Mouse (Mus musculus): ENCODE results near the gene Platr17. TPM values are rescaled to one million over a fixed set of nuclear protein-coding genes. Genes with fewer than 3 reads are reported as not detected.

Platr17 gene
- total and polyA plus RNA-seq, 3 experiments: not detected

DNA sequence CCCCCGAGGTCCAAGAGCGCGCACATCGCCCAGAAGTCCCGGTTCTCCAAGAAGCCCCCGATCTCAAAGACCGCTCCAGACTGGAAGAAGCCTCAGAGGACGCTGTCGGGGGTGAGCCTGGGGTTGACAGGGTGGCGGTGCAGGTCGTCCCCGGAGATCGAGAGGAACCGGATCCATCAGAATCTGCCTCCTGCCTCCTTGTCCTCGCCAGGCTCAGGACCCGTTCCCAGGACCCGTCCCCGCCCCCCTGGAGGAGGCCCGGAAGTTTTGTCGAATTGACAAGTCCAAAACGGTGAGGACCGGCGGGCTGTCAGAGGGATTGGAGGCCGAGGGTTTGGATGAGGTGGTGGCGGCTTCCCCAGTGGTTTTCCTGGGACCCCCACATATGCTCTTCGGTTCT is 36.0 kb downstream of the Platr17 start:
- peak; percentile 44 for DNase-seq

DNA sequence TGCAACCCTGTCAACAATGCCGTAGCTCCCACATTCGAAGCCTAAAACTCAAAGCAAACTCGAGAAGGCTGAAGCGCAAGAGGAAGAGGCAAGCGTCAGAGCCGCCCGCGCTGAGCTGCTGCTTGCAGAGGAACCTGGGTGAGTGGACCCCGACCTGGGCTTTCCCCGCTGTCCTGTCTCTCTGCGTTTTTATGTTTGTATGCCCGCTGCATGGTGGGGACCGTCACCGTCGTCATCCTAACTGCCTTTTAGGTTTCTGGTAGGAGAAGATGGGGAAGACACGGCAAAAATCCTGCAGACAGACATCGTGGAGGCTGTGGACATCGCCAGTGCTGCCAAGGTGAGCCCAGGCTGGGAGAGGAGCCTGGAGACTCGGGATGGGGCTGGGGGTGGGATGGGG is 36.4 kb downstream of the Platr17 start:
- no peak for DNase-seq

DNA sequence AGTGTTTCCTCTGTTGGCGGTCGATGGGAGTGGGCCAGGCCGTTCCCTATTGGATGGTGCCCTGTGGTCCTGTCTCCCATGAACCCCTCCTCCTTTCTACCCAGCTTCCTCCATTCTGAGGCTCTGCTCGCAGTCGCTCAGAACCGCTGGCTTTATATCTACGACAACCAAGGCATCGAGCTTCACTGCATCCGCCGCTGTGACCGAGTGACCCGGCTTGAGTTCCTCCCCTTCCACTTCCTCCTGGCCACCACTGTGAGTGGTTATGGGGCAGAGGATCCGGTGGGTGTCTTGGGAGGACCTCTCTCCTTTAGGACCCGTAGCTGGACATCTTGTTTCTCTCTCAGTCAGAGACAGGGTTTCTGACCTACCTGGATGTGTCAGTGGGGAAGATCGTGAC is 38.5 kb downstream of the Platr17 start:
- no peak for DNase-seq

DNA sequence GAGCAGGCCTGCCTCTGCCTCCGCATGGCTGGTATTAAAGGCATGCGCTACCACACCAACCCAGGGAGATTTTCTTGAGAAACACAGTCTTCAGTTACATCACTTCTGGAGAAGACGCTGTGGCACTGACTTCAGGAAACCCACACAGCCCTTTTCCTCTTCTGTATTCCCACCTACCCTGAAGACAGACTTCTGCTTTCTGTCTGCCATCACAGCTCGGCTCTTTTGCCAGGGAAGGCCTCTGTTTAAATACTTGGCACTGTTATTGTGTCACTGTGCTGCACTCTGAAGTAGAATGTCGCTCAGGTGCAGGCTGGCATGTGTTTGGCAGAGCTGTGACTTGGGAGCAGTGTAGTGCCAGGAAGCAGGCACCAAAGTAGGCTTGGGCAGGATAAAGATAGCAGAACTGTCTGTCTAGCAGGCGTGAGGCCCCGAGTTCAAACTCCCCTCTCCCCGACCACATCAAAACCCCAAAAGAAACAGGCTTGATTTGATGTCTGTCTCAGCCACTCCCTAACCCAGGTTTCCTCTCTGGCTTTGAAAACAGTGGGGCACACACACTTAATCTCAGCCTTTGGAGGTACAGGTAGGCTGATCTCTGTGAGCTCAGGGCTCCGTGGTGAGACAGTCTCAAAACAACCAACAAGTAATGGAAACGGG is 42.6 kb downstream of the Platr17 start:
- no peak for DNase-seq

DNA sequence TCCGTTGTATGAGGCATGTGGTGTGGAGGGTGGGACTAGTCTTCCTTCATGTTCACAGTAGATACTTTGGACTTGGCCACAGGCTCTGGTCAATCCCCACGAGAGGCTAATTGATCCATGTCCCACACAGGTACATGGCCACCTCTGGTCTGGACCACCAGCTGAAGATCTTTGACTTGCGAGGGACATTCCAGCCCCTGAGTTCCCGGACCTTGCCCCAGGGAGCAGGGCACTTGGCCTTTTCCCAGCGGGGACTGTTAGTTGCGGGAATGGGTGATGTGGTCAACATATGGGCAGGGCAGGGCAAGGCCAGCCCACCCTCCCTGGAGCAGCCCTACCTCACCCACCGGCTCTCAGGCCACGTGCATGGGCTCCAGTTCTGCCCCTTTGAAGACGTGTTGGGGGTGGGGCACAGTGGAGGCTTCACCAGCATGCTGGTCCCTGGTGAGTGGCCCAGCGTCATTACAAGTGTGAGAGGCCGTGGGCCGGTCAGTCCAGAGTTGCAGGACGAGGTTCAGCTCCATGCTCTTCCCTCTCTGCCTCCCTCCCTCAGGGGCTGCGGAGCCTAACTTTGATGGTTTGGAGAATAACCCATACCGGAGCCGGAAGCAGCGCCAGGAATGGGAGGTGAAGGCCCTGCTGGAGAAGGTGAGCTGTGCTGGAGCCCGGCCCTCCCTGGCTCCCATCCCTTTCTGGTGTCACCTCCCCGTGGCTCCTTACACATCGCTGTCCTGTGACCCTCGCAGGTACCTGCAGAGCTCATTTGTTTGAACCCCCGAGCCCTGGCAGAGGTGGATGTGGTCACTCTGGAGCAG is 43.4 kb downstream of the Platr17 start:
- no peak for DNase-seq

DNA sequence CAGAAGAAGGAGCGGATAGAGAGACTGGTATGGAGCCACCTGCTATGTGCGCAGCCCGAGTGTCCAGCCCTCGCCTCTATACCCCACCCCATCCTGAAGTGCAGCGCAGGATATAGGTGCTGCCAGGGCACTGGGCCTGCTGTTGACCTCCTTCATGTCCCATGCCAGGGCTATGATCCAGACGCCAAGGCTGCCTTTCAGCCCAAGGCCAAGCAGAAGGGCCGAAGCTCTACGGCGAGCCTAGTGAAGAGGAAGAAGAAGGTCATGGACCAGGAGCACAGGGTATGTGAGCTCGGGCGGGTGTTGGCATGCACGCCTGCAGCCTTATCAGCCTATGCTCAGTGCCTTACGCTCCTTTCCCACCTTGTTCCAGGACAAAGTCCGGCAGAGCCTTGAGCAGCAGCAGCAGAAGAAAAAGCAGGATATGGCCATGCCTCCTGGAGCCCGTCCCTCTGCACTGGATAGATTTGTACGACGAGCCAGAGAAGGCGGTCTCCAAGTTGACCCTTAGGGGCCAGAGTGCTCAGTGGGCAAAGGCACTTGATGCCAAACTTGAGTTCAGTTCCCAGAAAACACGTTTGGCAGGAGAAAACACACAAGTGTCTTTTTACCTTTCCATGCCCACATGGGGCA is 44.1 kb downstream of the Platr17 start:
- peak; percentile 72 for DNase-seq

DNA sequence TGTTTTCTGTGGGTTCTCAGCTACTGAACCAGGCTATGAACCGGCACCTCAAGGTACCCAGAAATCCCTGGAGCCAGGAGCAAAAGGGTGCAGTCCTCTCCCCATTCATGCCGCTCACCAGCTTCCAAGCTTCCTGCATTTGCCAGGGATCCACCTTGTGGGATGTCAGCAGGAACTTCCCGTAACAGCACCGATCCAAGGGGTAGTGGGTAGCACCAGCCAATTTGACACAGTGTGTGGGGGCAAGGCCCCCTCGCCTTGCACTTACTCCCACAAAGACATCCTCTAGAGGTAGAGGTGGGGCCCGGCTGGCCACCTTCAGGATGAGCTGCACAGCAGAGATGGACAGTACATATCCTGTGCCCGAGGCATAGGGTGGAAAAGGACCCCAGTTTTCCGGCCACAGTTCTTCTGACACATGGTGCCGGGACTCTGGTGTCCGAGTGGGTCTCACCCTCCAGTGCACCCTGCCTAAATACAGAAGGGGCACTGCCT is 45.2 kb downstream of the Platr17 start:
- no peak for DNase-seq

DNA sequence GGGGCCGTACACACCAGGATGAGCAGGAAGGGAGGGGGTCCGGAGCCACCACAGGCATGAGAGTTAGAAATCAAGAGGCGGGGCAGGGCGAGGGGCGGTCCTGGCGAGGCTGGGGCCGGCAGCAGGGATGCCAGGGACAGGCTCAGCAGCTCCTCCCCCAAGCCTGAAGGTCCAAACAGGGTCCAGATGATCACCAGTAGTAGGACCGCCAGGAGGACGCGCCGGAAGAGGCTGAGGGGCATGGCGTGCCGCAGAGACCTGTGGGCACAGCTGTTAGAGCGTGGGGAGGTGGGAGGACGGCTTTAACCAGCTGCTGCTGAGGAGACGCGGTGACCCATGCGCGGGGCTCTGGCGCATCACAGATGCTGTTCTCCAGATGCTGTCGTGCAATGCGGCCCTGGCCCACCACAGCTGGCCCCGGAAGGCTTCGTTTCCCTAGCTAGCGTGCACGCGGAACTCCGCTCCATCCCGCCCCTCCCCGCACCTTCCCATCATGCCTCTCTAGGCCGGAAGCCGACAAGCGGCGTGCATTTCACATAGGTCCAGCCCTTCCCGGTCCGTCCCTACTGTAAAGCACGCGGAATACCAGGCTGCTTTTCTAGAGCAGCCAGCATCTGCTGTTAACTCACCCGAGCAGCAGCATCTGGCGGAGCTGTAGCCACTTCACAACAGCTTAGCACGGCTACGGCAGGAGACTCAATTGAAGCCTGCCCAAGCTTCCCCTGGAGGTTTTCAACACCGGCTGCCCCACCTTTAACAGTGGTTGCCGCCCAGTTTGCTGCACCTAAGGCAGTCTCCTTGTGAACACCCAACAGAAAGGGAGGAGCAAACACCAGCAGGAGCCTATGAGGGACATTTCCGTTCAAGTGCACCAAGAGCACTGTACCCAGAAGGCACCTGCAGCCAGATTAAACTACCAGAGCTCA is 46.3 kb downstream of the Platr17 start, which contains the start of gene B3galt4:
TSS of gene B3galt4 (minus strand) at position 468 of the 926 bp plus-strand sequence.
- DNase-seq: peak; percentile 88

DNA sequence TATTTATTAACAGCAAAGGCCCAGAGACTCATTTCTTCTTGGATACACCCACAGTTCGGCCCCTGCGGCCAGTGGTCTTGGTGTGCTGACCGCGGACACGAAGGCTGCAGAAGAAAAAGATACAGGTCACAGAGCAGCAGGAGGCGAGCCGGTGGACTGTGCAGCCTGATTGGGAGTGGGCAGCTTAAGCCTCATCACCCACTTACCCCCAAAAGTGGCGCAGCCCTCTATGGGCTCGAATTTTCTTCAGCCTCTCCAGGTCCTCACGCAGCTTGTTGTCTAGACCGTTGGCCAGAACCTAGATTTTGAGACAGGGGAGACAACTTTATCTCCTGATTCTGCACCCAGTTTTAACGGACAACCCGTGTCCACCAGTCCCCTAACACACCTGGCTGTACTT is 47.1 kb downstream of the Platr17 start:
- DNase-seq: peak; percentile 12

DNA sequence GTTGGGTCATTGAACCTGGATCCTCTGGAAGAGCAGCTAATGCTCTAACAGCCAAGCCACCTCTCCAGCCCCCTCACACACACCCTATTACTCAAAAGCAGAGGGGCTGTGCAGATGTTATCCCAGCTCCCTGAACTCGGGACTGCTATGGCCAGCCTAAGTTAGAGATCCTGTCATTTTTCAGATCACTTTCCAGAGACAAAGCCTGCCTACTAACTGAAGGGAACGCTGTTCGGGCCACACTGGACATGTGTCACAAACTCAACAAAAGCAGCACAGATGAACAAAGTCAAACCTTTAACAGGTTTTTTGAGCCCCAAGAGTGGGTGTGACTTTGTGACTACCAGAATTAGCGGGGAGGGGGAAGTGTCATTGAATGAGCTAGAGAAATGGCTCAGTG is 47.9 kb downstream of the Platr17 start:
- DNase-seq: no peak

DNA sequence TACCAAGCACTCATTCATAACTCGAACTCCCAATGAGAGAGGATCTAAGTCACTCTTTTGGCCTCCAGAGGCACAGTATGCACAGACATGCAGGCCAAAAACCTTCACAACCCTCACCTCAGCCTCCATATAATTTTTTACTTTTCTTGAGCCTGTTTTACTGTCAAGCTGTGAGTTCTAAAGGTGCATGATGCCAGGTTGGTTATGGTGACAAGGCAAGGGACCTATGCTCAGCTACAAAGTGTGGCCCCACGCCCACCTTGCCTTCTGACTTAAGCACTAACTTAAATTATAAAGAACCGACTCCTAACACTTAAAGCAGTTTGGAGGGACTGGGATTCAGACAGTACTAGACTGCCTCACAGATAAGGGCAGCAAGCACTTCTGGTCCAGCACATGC is 48.4 kb downstream of the Platr17 start:
- peak; percentile 1 for DNase-seq

DNA sequence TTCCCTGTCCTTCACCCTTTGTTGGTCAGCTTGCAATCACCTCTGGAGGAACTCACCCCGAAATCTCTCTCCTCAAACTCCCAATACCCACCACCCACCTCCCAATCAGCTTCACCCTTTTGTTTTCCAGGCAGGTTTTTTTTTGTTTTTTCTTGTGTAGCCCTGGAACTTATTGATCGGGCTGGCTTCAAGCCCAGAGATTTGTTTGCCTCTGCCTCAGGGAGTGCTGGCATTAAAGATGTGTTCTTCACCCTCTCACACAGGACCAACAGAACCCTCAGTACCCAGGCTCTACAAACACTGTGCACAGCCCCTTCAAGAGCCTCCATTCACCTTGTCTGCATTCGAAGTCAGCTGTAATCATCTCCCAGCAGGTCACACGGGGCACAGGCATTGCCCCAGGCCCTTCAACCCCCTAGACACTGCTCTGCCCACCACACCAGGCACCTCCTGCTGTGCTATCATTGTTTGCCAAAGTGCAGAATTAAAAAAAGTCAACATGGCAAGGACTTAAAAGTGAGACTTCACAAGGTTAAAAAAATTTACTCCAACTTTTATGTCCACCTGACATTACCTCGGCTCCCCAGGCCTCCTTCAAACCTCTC is 49.1 kb downstream of the Platr17 start:
- peak; percentile 4 for DNase-seq

DNA sequence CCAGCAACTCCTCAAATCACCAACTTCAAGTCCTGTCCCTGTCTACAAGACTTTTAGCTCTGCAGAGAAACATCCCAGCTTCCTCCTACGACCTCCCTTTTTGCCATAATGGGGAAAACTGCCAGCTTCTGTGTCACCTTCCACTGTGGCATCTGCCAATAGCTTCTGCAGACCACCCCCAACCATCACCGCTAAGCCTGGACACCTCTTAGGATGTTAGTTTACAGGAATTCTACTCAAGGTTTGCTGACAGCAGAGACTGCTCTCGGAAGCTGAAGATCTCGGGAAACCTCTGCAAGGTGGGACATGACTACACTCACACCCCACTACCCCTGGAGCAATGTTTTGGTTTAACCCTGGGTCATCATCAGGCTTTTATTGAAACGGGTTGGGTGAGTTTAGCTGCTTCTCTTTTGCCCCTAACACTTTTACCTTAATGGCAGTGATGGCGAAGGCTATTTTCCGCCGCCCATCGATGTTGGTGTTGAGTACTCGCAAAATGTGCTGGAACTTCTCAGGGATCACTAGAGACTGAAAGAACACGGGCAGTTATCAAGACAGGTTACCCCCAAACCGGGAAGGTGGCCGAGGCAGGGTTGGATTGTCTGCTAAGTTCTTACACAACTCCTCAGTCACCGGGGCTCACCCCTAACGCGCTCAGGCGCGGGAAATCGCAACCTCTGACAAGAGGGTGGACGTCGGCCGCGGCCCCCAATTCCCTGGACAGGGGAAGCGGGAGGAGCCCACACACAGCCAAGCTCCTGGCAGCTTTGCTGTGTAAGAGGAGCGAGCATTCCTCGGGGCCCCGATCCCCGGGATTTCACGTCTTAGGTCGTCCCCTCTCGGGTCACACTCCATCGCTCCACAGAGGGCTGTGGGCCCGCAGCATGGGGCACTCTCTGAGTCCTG is 50.0 kb downstream of the Platr17 start:
- no peak for DNase-seq

DNA sequence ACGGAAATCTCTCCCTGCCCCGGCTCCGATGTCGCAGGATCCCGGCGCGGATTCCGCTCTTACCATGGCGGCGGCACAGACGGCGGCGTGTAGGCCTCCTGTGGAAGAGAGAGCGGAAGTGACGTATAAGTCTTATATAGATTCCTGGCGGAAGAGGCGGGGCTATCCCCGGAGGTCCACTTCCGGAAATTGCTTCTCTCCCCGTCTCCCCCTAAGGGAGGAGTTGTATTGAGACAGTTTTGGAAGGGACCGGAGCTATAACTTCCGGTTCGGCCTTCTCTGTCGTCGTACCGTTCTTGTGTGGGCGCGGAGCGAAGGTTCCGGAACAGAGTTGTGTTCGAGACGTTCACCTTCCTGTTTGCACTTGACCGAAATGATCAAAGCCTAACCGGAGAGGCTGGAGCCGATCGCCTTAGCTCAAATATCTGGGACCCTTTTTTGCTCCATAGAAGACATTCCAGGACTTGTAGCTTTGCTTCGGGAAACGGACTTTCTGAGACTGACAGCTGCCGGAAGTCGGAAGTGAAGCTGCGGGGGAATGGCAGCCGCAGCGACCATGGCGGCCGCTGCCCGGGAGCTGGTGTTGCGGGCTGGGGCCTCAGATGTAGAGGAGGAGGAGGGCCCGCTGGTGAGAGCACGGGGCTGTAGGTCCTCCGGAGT is 50.8 kb downstream of the Platr17 start, which contains the start of the genes Vps52 and Rps18:
TSS of gene Vps52 (plus strand) at position 258 of the 660 bp plus-strand sequence.
TSS of gene Rps18 (minus strand) at position 447 of the 660 bp plus-strand sequence.
- DNase-seq: peak; percentile 95

Small RNA genes lying within 50 kb of the gene (microRNA-seq; reads per million reads assigned to microRNA genes)
- gene Gm27740: 0 reads per million in 2 experiments

Other genes starting within 250 kb of the Platr17 start
- gene Hnrnpm, start 218.3 kb upstream of the Platr17 start, total RNA-seq (2021): 100 to 1,000 TPM; 142 to 166 TPM
- 66.7 and 70.9 TPM in 2 replicates for gene Hnrnpm, start 218.3 kb upstream of the Platr17 start, polyA plus RNA-seq (2012; rRNA removed)
- 100 to 1,000 TPM; 112 to 117 TPM for gene March2, start 186.5 kb upstream of the Platr17 start, total RNA-seq (2021)
- 150 and 170 TPM in 2 replicates for gene March2, start 186.5 kb upstream of the Platr17 start, polyA plus RNA-seq (2012; rRNA removed)
- 100 to 1,000 TPM; 247 to 267 TPM for gene Rab11b, start 144.6 kb upstream of the Platr17 start, total RNA-seq (2021)
- 522 and 543 TPM in 2 replicates for gene Rab11b, start 144.6 kb upstream of the Platr17 start, polyA plus RNA-seq (2012; rRNA removed)
- 100 to 1,000 TPM in 1 of 2 experiments, 10 to 100 TPM in 1; 44.5 to 100 TPM for gene Angptl4, start 123.3 kb upstream of the Platr17 start, total RNA-seq (2021)
- 131 and 261 TPM in 2 replicates for gene Angptl4, start 123.3 kb upstream of the Platr17 start, polyA plus RNA-seq (2012; rRNA removed)
- 10 to 100 TPM; 55.9 to 66.2 TPM for gene Kank3, start 94.6 kb upstream of the Platr17 start, total RNA-seq (2021)
- gene Kank3, start 94.6 kb upstream of the Platr17 start, polyA plus RNA-seq (2012; rRNA removed): 164 and 195 TPM in 2 replicates
- 1,000 to 10,000 TPM; 1,533 to 1,560 TPM for gene Rps28, start 80.6 kb upstream of the Platr17 start, total RNA-seq (2021)
- gene Rps28, start 80.6 kb upstream of the Platr17 start, polyA plus RNA-seq (2012; rRNA removed): 387 and 446 TPM in 2 replicates
- 100 to 1,000 TPM; 507 to 539 TPM for gene Ndufa7, start 80.6 kb upstream of the Platr17 start, total RNA-seq (2021)
- gene Ndufa7, start 80.6 kb upstream of the Platr17 start, polyA plus RNA-seq (2012; rRNA removed): 556 and 578 TPM in 2 replicates
- 10 to 100 TPM; 34.2 to 42.8 TPM for gene Cd320, start 62.0 kb upstream of the Platr17 start, total RNA-seq (2021)
- gene Cd320, start 62.0 kb upstream of the Platr17 start, polyA plus RNA-seq (2012; rRNA removed): 85.2 and 99.1 TPM in 2 replicates
- not detected for gene Gm7029, start 31.3 kb upstream of the Platr17 start, total RNA-seq (2021)
- not detected in 2 replicates for gene Gm7029, start 31.3 kb upstream of the Platr17 start, polyA plus RNA-seq (2012; rRNA removed)
- 1 to 10 TPM; 1.4 to 1.6 TPM for gene Kifc1, start 14.5 kb upstream of the Platr17 start, total RNA-seq (2021)
- gene Kifc1, start 14.5 kb upstream of the Platr17 start, polyA plus RNA-seq (2012; rRNA removed): 1.8 and 2.5 TPM in 2 replicates
- gene Daxx, start 4.3 kb downstream of the Platr17 start, total RNA-seq (2021): 10 to 100 TPM; 29.0 to 30.3 TPM
- gene Daxx, start 4.3 kb downstream of the Platr17 start, polyA plus RNA-seq (2012; rRNA removed): 54.7 and 65.7 TPM in 2 replicates
- gene Tapbp, start 10.8 kb downstream of the Platr17 start, total RNA-seq (2021): 100 to 1,000 TPM; 151 to 171 TPM
- 244 and 245 TPM in 2 replicates for gene Tapbp, start 10.8 kb downstream of the Platr17 start, polyA plus RNA-seq (2012; rRNA removed)
- gene Zbtb22, start 10.8 kb downstream of the Platr17 start, total RNA-seq (2021): 10 to 100 TPM; 26.1 to 38.3 TPM
- 52.1 and 57.1 TPM in 2 replicates for gene Zbtb22, start 10.8 kb downstream of the Platr17 start, polyA plus RNA-seq (2012; rRNA removed)
- 10 to 100 TPM; 44.2 to 44.4 TPM for gene Rgl2, start 24.4 kb downstream of the Platr17 start, total RNA-seq (2021)
- 237 and 298 TPM in 2 replicates for gene Rgl2, start 24.4 kb downstream of the Platr17 start, polyA plus RNA-seq (2012; rRNA removed)
- 100 to 1,000 TPM in 1 of 2 experiments, 10 to 100 TPM in 1; 69.7 to 100 TPM for gene Pfdn6, start 35.2 kb downstream of the Platr17 start, total RNA-seq (2021)
- 5.0 and 6.8 TPM in 2 replicates for gene Pfdn6, start 35.2 kb downstream of the Platr17 start, polyA plus RNA-seq (2012; rRNA removed)
- gene Wdr46, start 35.5 kb downstream of the Platr17 start, total RNA-seq (2021): 10 to 100 TPM; 35.4 to 38.4 TPM
- gene Wdr46, start 35.5 kb downstream of the Platr17 start, polyA plus RNA-seq (2012; rRNA removed): 18.9 and 25.6 TPM in 2 replicates
- 1 to 10 TPM; 4.0 to 6.5 TPM for gene B3galt4, start 46.4 kb downstream of the Platr17 start, total RNA-seq (2021)
- 21.2 and 21.3 TPM in 2 replicates for gene B3galt4, start 46.4 kb downstream of the Platr17 start, polyA plus RNA-seq (2012; rRNA removed)
- gene Vps52, start 50.7 kb downstream of the Platr17 start, total RNA-seq (2021): 10 to 100 TPM; 52.8 to 55.1 TPM
- gene Vps52, start 50.7 kb downstream of the Platr17 start, polyA plus RNA-seq (2012; rRNA removed): 88.4 and 107 TPM in 2 replicates
- 100 to 1,000 TPM; 541 to 790 TPM for gene Rps18, start 50.9 kb downstream of the Platr17 start, total RNA-seq (2021)
- 153 and 176 TPM in 2 replicates for gene Rps18, start 50.9 kb downstream of the Platr17 start, polyA plus RNA-seq (2012; rRNA removed)
- gene H2-K1, start 95.2 kb downstream of the Platr17 start, total RNA-seq (2021): 100 to 1,000 TPM; 577 to 669 TPM
- 2,584 and 2,844 TPM in 2 replicates for gene H2-K1, start 95.2 kb downstream of the Platr17 start, polyA plus RNA-seq (2012; rRNA removed)
- gene Ring1, start 119.5 kb downstream of the Platr17 start, total RNA-seq (2021): 10 to 100 TPM; 41.4 to 57.0 TPM
- 70.0 and 92.4 TPM in 2 replicates for gene Ring1, start 119.5 kb downstream of the Platr17 start, polyA plus RNA-seq (2012; rRNA removed)
- 100 to 1,000 TPM; 252 to 263 TPM for gene H2-Ke6, start 122.9 kb downstream of the Platr17 start, total RNA-seq (2021)
- 362 and 465 TPM in 2 replicates for gene H2-Ke6, start 122.9 kb downstream of the Platr17 start, polyA plus RNA-seq (2012; rRNA removed)
- 100 to 1,000 TPM; 156 to 217 TPM for gene Slc39a7, start 126.5 kb downstream of the Platr17 start, total RNA-seq (2021)
- 291 and 321 TPM in 2 replicates for gene Slc39a7, start 126.5 kb downstream of the Platr17 start, polyA plus RNA-seq (2012; rRNA removed)
- gene Rxrb, start 126.7 kb downstream of the Platr17 start, total RNA-seq (2021): 10 to 100 TPM; 47.5 to 54.9 TPM
- 150 and 161 TPM in 2 replicates for gene Rxrb, start 126.7 kb downstream of the Platr17 start, polyA plus RNA-seq (2012; rRNA removed)
- gene Col11a2, start 134.3 kb downstream of the Platr17 start, total RNA-seq (2021): 1 to 10 TPM; 1.0 to 1.1 TPM
- 0.35 and 1.7 TPM in 2 replicates for gene Col11a2, start 134.3 kb downstream of the Platr17 start, polyA plus RNA-seq (2012; rRNA removed)
- gene H2-Oa, start 187.2 kb downstream of the Platr17 start, total RNA-seq (2021): under 1 TPM in 1 of 2 experiments, not detected in 1; 0.62 TPM
- 1.9 TPM in 2 replicates for gene H2-Oa, start 187.2 kb downstream of the Platr17 start, polyA plus RNA-seq (2012; rRNA removed)
- 10 to 100 TPM; 14.4 to 18.9 TPM for gene H2-DMa, start 214.4 kb downstream of the Platr17 start, total RNA-seq (2021)
- 24.2 and 27.4 TPM in 2 replicates for gene H2-DMa, start 214.4 kb downstream of the Platr17 start, polyA plus RNA-seq (2012; rRNA removed)
- 100 to 1,000 TPM; 173 to 286 TPM for gene Brd2, start 217.5 kb downstream of the Platr17 start, total RNA-seq (2021)
- gene Brd2, start 217.5 kb downstream of the Platr17 start, polyA plus RNA-seq (2012; rRNA removed): 103 and 104 TPM in 2 replicates
- 1 to 10 TPM; 2.0 to 3.4 TPM for gene H2-DMb2, start 238.2 kb downstream of the Platr17 start, total RNA-seq (2021)
- gene H2-DMb2, start 238.2 kb downstream of the Platr17 start, polyA plus RNA-seq (2012; rRNA removed): 1.3 and 2.3 TPM in 2 replicates
- gene H2-DMb1, start 247.9 kb downstream of the Platr17 start, total RNA-seq (2021): 10 to 100 TPM in 1 of 2 experiments, 1 to 10 TPM in 1; 6.4 to 12.3 TPM
- 32.6 and 33.3 TPM in 2 replicates for gene H2-DMb1, start 247.9 kb downstream of the Platr17 start, polyA plus RNA-seq (2012; rRNA removed)